Mouse (Mus musculus) gastrocnemius, postnatal 36 days (tissue): Measurements from ENCODE around the gene Prss8. TPM values are rescaled to one million over a fixed set of nuclear protein-coding genes. Genes with fewer than 3 reads are reported as not detected.
"Not testable (repeated sequence)": the region's sequence is repeated elsewhere in the genome, so short reads cannot be mapped to it uniquely, and the experiment has no call there.

Experiments used
- DNase-seq, 2 experiments: peaks; one replicate each; pipeline ENCODE4 v3.0.0; 2022
- intact Hi-C: fragments of 180-260 bp; cut with DNase I; formaldehyde crosslinking; loops from one replicate; pipeline ENCODE4 v1.15.1; 2025
- long read RNA-seq, 2 experiments: library from polyadenylated mRNA; stranded (forward); transcript quantifications; one replicate each; pipeline ENCODE4 v2.0.0; 2021
- total RNA-seq, 2 experiments: library from RNA; stranded (reverse); gene quantifications; 2 replicates each; pipeline ENCODE4 v1.2.3; 2021

Prss8 gene
- total RNA-seq = not detected
- long read RNA-seq, experiment 1 = 0 reads
- long read RNA-seq, experiment 2 = 0 reads

- intact Hi-C loops = no loop called here
- DNase-seq = no peak
Measured at GRCm38 (mm10) chr7:127929923-127930322, at the start of gene Prss8. TSS of gene Prss8 (minus strand) at chr7:127930104.

- DNase-seq = no peak
- intact Hi-C loops = no loop called here
Measured at GRCm38 (mm10) chr7:127978856-127979255, 49.0 kb upstream of the Prss8 start.

GRCm38 (mm10) chr7:127974413-127974930 lies 44.6 kb upstream of the Prss8 start:
- intact Hi-C loops = no loop called here
- DNase-seq = no peak

- intact Hi-C loops = no loop called here
Measured at GRCm38 (mm10) chr7:127967922-127968828, 38.3 kb upstream of the Prss8 start.

GRCm38 (mm10) chr7:127967004-127967921 lies 37.4 kb upstream of the Prss8 start, which contains the start of gene Fus:
TSS of gene Fus (plus strand) at chr7:127967457.
- intact Hi-C loops = no loop called here
- DNase-seq = peak; percentile 93 to 97

More at GRCm38 (mm10) chr7:127967922-127968828, 38.3 kb upstream of the Prss8 start:
- peak; percentile 71 to 78 for DNase-seq

GRCm38 (mm10) chr7:127966371-127966918 lies 36.5 kb upstream of the Prss8 start:
- DNase-seq = no peak
- intact Hi-C loops = no loop called here

- DNase-seq = no peak
- intact Hi-C loops = no loop called here
Measured at GRCm38 (mm10) chr7:127959364-127959763, 29.5 kb upstream of the Prss8 start.

GRCm38 (mm10) chr7:127952864-127953581 lies 23.1 kb upstream of the Prss8 start:
- no peak for DNase-seq
- intact Hi-C loops = no loop called here

GRCm38 (mm10) chr7:127946470-127947023 lies 16.6 kb upstream of the Prss8 start, which contains the start of gene Prss36:
TSS of gene Prss36 (minus strand) at chr7:127946725.
- intact Hi-C loops = no loop called here
- DNase-seq = no peak

GRCm38 (mm10) chr7:127944614-127945013 lies 14.7 kb upstream of the Prss8 start:
- intact Hi-C loops = no loop called here
- DNase-seq = no peak

GRCm38 (mm10) chr7:127942097-127942496 lies 12.2 kb upstream of the Prss8 start:
- DNase-seq, intact Hi-C loops: not testable (repeated sequence)

GRCm38 (mm10) chr7:127936216-127936884 lies 6.4 kb upstream of the Prss8 start:
- intact Hi-C loops = loop anchor here (5.0 kb wide), 1 partner anchor 134 kb away; the partner anchor contains the start of gene Hsd3b7
- DNase-seq = no peak

GRCm38 (mm10) chr7:127935748-127936159 lies 5.8 kb upstream of the Prss8 start:
- intact Hi-C loops = loop anchor here (5.0 kb wide), 1 partner anchor 133 kb away; the partner anchor contains the start of gene Hsd3b7

GRCm38 (mm10) chr7:127935028-127935722 lies 5.3 kb upstream of the Prss8 start:
- DNase-seq = peak; percentile 95 to 96
- intact Hi-C loops = loop anchor here (5.0 kb wide), 1 partner anchor 133 kb away; the partner anchor contains the start of gene Hsd3b7

More at GRCm38 (mm10) chr7:127935748-127936159, 5.8 kb upstream of the Prss8 start:
- no peak for DNase-seq

- no peak for DNase-seq
- intact Hi-C loops = no loop called here
Measured at GRCm38 (mm10) chr7:127934075-127934474, 4.2 kb upstream of the Prss8 start.

GRCm38 (mm10) chr7:127932273-127933031 lies 2.5 kb upstream of the Prss8 start:
- DNase-seq = no peak
- intact Hi-C loops = no loop called here
